Mouse (Mus musculus) bone marrow, adult 2 months (tissue): ENCODE measurements around the gene Adarb1.

Experiments
- CTCF ChIP-seq: fragments of 200-500 bp; IDR thresholded peaks from 2 replicates; pipeline ENCODE4 v1.5.1; 2011; ENCODE audit warnings: low read length, control low read depth; ENCODE audit not compliant: control insufficient read depth, insufficient read depth
- POLR2A ChIP-seq: fragments of 200-500 bp; IDR thresholded peaks from 2 replicates; pipeline ENCODE4 v1.6.1; 2011; ENCODE audit warnings: low read depth, mild to moderate bottlenecking, control low read depth, low read length, borderline replicate concordance; ENCODE audit not compliant: control insufficient read depth

- TF ChIP-seq CTCF (no peak), POLR2A (no peak)
Observed at GRCm38 (mm10) chr10:77242396-77242795, 175.7 kb downstream of the Adarb1 start.
